Mouse (Mus musculus): ENCODE results near the gene Cd8b1.

- TF ChIP-seq CTCF (IDR thresholded peaks at IDR 0.05) = no peak
- TF ChIP-seq EP300 (IDR thresholded peaks at IDR 0.05; ENCODE audit: insufficient read depth, low read depth, low read length) = no peak
Measured at GRCm38 (mm10) chr6:71348006-71348405, 25.4 kb downstream of the Cd8b1 start.

Data from heart, adult 2 months (tissue).